Mouse (Mus musculus): ENCODE measurements at regions not wholly inside any gene's neighbourhood (a gene's known extent, or its start where the extent isn't known, plus 50 kb on each side); places are given as distances from the start of the nearest gene placed in this dataset.

GRCm38 (mm10) chr14:51309951-51310350 is 51.6 kb upstream of the Gm7247 start:
- DNase-seq, result peak; percentile 44 to 77

GRCm38 (mm10) chr14:51310583-51310982 is 51.0 kb upstream of the Gm7247 start:
- peak; percentile 8 to 40 for DNase-seq

Data from heart, adult 18-20 months (tissue).